In the genomic region with DNA sequence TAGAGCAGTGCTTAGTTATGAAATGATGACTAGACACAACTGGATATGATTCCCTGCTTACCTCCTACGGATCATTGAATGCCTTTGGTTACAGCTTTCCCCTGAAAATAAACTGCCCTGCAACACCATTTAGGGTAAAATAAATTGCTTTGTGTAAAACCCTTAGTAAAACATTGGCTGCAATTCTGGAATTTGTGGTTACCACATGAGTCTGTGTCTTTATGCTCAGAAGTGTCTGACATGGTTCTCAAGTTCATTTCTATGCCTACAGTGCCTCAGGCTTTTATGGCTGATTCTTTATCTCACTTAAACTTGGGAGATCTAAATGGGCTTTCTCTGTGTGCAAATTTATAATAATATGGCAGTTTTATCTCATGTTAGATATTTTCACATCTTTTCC, we compare ENCODE assay signal across 23 mouse cellular contexts. TPM values are rescaled to one million over a fixed set of nuclear protein-coding genes. Genes with fewer than 3 reads are reported as not detected.
"Had no signal": no experiment of that assay in that cellular context is flagged by ENCODE, and none has a peak within 500 bp of the region (broad histone marks: within the 10 kb centered on the region; RNA-seq: fewer than 3 reads in every experiment).

No protein-coding gene starts in this region.

- H3K36me3 ChIP-seq: lung, embryonic 15.5 days; midbrain, embryonic 10.5 days; midbrain, embryonic 12.5 days; neural tube, embryonic 13.5 days; neural tube, embryonic 15.5 days had no signal

- H3K4me1 ChIP-seq: lung, embryonic 15.5 days; midbrain, embryonic 10.5 days; midbrain, embryonic 12.5 days; neural tube, embryonic 13.5 days; neural tube, embryonic 15.5 days had no signal

- H3K4me2 ChIP-seq: lung, embryonic 15.5 days; midbrain, embryonic 12.5 days; neural tube, embryonic 13.5 days; neural tube, embryonic 15.5 days had no signal

- H3K4me3 ChIP-seq: lung, embryonic 15.5 days; midbrain, embryonic 10.5 days; midbrain, embryonic 12.5 days; myocyte; neural tube, embryonic 13.5 days; neural tube, embryonic 15.5 days had no signal

- H3K27me3 ChIP-seq: lung, embryonic 15.5 days; midbrain, embryonic 12.5 days; neural tube, embryonic 13.5 days; neural tube, embryonic 15.5 days had no signal

- H3K27ac ChIP-seq: lung, embryonic 15.5 days; midbrain, embryonic 10.5 days; midbrain, embryonic 12.5 days; neural tube, embryonic 13.5 days; neural tube, embryonic 15.5 days had no signal

- H3K9ac ChIP-seq: lung, embryonic 15.5 days; midbrain, embryonic 12.5 days; neural tube, embryonic 13.5 days; neural tube, embryonic 15.5 days had no signal

- H3K9me3 ChIP-seq: lung, embryonic 15.5 days; midbrain, embryonic 10.5 days; midbrain, embryonic 12.5 days; neural tube, embryonic 13.5 days; neural tube, embryonic 15.5 days had no signal

- ATAC-seq: lung, postnatal 0 days; midbrain, embryonic 16.5 days had no signal

- DNase-seq: lung, adult 2 months; lung, postnatal 4 days; midbrain, embryonic 14.5 days; retina, postnatal 1 day; right cerebral cortex, adult 18-20 months; right cerebral cortex, postnatal 25 days; right cerebral cortex, postnatal 4 days; spleen, adult 18-20 months; thymus, adult 18-20 months; thymus, postnatal 14 days; thymus, postnatal 36 days had no signal

RNA-seq across cellular contexts. Expression of gene Npsr1, which starts 26.1 kb away (rescaled TPM):
- polyA plus RNA-seq: lung, adult 2 months; lung, embryonic 15.5 days; lung, postnatal 0 days; midbrain, embryonic 10.5 days; midbrain, embryonic 12.5 days; myocyte; neural tube, embryonic 11.5 days; neural tube, embryonic 13.5 days; small intestine, adult 2 months; stomach, embryonic 14.5 days; stomach, embryonic 16.5 days had no signal
